Mouse (Mus musculus) liver, embryonic 14.5 days (tissue): ENCODE measurements around the gene Tex19.2. TPM values are rescaled to one million over a fixed set of nuclear protein-coding genes. Genes with fewer than 3 reads are reported as not detected.

Source experiments
- ATAC-seq: fragments of 200-750 bp; cut with Nextera tagmentation; 2 replicates; pipeline ENCODE4 v1.8.0; 2017; ENCODE audit warnings: moderate number of reproducible peaks, mild to moderate bottlenecking, moderate library complexity; ENCODE audit not compliant: insufficient read depth
- DNase-seq, 3 experiments: peaks; one replicate each; pipeline ENCODE4 v3.0.0-alpha.2; 2012 to 2013; ENCODE audit warnings: low read depth in 3 of 3, low spot score in 3 of 3
- H3K27ac ChIP-seq: fragments of 300-500 bp; sonication (generic); 2 replicates; pipeline ENCODE4 v1.5.1; 2014; ENCODE audit warnings: moderate library complexity, mild to moderate bottlenecking, control low read depth, inconsistent platforms
- H3K27me3 ChIP-seq: fragments of 300-500 bp; sonication (generic); 2 replicates; pipeline ENCODE4 v1.6.1; 2014; ENCODE audit warnings: mild to moderate bottlenecking, low read length, moderate library complexity; ENCODE audit not compliant: control insufficient read depth, insufficient read depth
- H3K36me3 ChIP-seq: fragments of 300-500 bp; sonication (generic); replicated peaks from 2 replicates; pipeline ENCODE4 v1.6.1; 2014; ENCODE audit warnings: low read depth; ENCODE audit not compliant: control insufficient read depth, insufficient read depth
- H3K4me1 ChIP-seq, 2 experiments: fragments of 200-500 bp in 1 of 2; fragments of 300-500 bp in 1 of 2; sonication (generic) in 1 of 2; replicated peaks; 2 replicates each; pipeline ENCODE4 v1.6.1; 2012 to 2014; ENCODE audit warnings: antibody characterized with exemption in 1 of 2, inconsistent platforms in 1 of 2, low read length in 1 of 2; ENCODE audit not compliant: control insufficient read depth in 2 of 2, insufficient read depth in 2 of 2
- H3K4me2 ChIP-seq: fragments of 300-500 bp; sonication (generic); 2 replicates; pipeline ENCODE4 v1.6.1; 2014; ENCODE audit warnings: low read depth, mild to moderate bottlenecking, control low read depth, moderate library complexity
- H3K4me3 ChIP-seq, 2 experiments: fragments of 200-500 bp in 1 of 2; fragments of 300-500 bp in 1 of 2; sonication (generic) in 1 of 2; 2 replicates each; pipeline ENCODE4 v1.5.1; 2012 to 2014; ENCODE audit warnings: low read depth in 2 of 2, low read length in 2 of 2, mild to moderate bottlenecking in 2 of 2, control low read depth in 1 of 2, inconsistent platforms in 1 of 2, moderate library complexity in 1 of 2; ENCODE audit not compliant: insufficient read depth in 1 of 2
- H3K9ac ChIP-seq: fragments of 300-500 bp; sonication (generic); replicated peaks from 2 replicates; pipeline ENCODE4 v1.6.1; 2014; ENCODE audit warnings: mild to moderate bottlenecking, control low read depth, moderate library complexity
- H3K9me3 ChIP-seq: fragments of 300-500 bp; sonication (generic); 2 replicates; pipeline ENCODE4 v1.6.1; 2016; ENCODE audit warnings: low read length, mixed read lengths; ENCODE audit not compliant: control insufficient read depth
- CTCF ChIP-seq: IDR thresholded peaks from 2 replicates; pipeline ENCODE4 v1.5.1; 2016; ENCODE audit warnings: antibody characterized with exemption, low read depth, control low read depth
- EP300 ChIP-seq: IDR thresholded peaks from 2 replicates; pipeline ENCODE4 v1.6.1; 2016; ENCODE audit warnings: antibody characterized with exemption, low read depth
- WGBS: fragments of 180-500 bp; shearing (Covaris S2); extraction: QIAGEN DNeasy Blood & Tissue Kit; methylation state at CpG from one replicate; pipeline ENCODE4 v1.1.7; 2014; ENCODE audit not compliant: insufficient replicate concordance; 5-methylcytosine and 5-hydroxymethylcytosine counted together
- polyA plus RNA-seq, 2 experiments: library from polyadenylated mRNA; depleted of rRNA in 1 of 2; stranded (reverse) in 1 of 2; unstranded in 1 of 2; fragments of >200 nt; fragmentation: Nextera tagmentation in 1 of 2; extraction: Ambion mirVana in 1 of 2; gene quantifications; 2 replicates each; pipeline versions ENCODE4 v1.2.1 to v1.2.3; 2012 to 2014

Tex19.2 gene
- polyA plus RNA-seq, 2 experiments = 0.10 TPM; not detected in 1

- Histone ChIP-seq H3K4me1 (no peaks in the 10 kb centered on the region), H3K27me3 (peaks cover 23% of the 10 kb centered on the region), H3K9me3 (no peaks in the 10 kb centered on the region), H3K9ac (no peak overlapping the region), H3K4me3 (no peak overlapping the region), H3K4me2 (no peak overlapping the region), H3K27ac (no peak overlapping the region), H3K36me3 (no peaks in the 10 kb centered on the region)
- no peak for DNase-seq
- TF ChIP-seq EP300 (no peak), CTCF (no peak)
- ATAC-seq = no peak
- 45% methylated on average over 4 of the region's 4 CpGs for WGBS
These were observed 35.7 kb upstream of the Tex19.2 start for GRCm38 (mm10) chr11:121154203-121154602.

DNA sequence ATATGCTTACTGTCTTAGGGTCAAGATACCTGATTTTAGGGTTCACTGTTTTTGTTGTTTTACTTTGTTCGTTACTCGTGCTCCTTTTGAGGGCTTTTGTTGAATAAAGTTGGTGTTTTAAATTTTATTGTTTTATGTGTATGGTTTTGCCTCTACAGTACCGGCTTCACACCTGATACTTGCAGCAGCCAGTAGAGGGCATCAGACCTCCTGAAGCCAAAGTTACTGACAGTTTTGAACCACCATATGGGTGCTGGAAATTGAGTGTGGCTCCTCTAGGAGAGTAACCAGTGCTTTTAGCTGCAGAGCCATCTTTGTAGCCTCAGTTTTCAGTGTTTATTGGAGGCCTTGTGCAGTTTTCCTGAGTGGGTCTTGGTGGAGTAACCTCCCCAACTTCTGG, 29.7 kb upstream of the Tex19.2 start:
- DNase-seq (no peak), ATAC-seq (no peak)
- Histone ChIP-seq H3K9me3 (no peaks in the 10 kb centered on the region), H3K4me3 (no peak overlapping the region), H3K36me3 (no peaks in the 10 kb centered on the region), H3K27ac (no peak overlapping the region), H3K4me2 (no peak overlapping the region), H3K4me1 (peaks cover 0 to 4% of the 10 kb centered on the region in 2 experiments; a peak in 2 of 4 replicates), H3K9ac (no peak overlapping the region), H3K27me3 (no peaks in the 10 kb centered on the region)
- 49% methylated on average over 3 of the region's 3 CpGs for WGBS
- TF ChIP-seq CTCF = peak; percentile 55
- TF ChIP-seq EP300 = no peak

DNA sequence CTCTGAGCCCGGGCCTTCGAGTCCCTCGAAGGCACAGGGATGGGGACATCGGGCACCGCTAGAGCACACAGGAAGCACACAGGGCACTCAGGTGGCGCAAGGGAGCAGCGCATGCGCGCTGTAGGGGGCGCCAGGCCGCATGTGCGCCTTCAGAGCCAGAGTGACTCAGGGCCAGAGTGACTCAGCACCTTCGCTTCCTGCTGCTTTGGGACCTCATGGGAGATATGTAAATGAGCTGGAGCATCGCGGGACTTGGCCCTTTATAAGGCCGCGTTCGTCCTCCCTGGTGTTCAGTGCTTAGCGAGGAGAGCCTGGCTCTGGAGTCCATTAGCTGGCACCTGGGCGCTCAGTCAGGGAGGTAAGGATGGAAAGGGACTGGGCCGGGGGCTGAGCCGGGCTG, 27.4 kb upstream of the Tex19.2 start, which contains the start of gene Tex19.1:
TSS of gene Tex19.1 (plus strand) at position 279 of the 400 bp plus-strand sequence.
- TF ChIP-seq CTCF (peak; percentile 37), EP300 (no peak)
- H3K9ac ChIP-seq = no peak within 1 kb of the TSS
- H3K4me1 ChIP-seq = peaks cover 0 to 4% of the 10 kb centered on the region in 2 experiments; a peak in 2 of 4 replicates
- DNase-seq = no peak
- H3K4me3 ChIP-seq = no peak within 1 kb of the TSS
- H3K4me2 ChIP-seq = no peak within 1 kb of the TSS
- ATAC-seq = no peak
- H3K27ac ChIP-seq = no peak within 1 kb of the TSS
- WGBS = 88% methylated on average over 22 of the region's 22 CpGs
- no peaks in the 10 kb centered on the region for H3K36me3 ChIP-seq
- no peaks in the 10 kb centered on the region for H3K27me3 ChIP-seq
- no peaks in the 10 kb centered on the region for H3K9me3 ChIP-seq

GRCm38 (mm10) chr11:121143325-121144015, 25.0 kb upstream of the Tex19.2 start:
- H3K27me3 ChIP-seq = no peaks in the 10 kb centered on the region
- peaks cover 0 to 6% of the 10 kb centered on the region in 2 experiments; a peak in 2 of 4 replicates for H3K4me1 ChIP-seq
- H3K27ac ChIP-seq = no peak overlapping the region
- no peaks in the 10 kb centered on the region for H3K36me3 ChIP-seq
- no peak overlapping the region for H3K4me3 ChIP-seq
- ATAC-seq (no peak), DNase-seq (no peak)
- TF ChIP-seq CTCF (no peak), EP300 (no peak)
- H3K9me3 ChIP-seq = no peaks in the 10 kb centered on the region
- 61% methylated on average over 9 of the region's 9 CpGs for WGBS
- no peak overlapping the region for H3K9ac ChIP-seq
- H3K4me2 ChIP-seq = no peak overlapping the region

DNA sequence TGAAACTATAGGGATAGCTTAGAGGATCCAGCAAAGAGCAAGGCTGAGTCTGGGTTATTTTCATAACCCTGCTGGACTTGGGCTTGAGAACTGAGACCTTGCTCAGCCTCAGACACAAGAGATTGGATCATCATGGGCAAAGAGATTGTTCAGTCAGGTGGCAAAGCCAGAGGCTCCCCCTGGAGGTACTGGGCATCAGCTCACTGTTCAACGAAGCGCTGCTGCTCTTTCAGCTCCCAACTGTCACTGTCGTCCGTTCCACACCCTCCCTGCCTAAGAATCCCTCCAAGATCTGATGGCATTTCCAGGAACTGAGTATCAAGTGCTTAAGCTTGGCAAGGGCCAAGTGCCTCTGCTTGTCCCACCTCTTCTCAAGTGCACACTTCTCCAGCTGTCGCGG, 20.3 kb upstream of the Tex19.2 start:
- H3K27me3 ChIP-seq = no peaks in the 10 kb centered on the region
- peaks cover 0 to 3% of the 10 kb centered on the region in 2 experiments; a peak in 2 of 4 replicates for H3K4me1 ChIP-seq
- TF ChIP-seq CTCF (peak; percentile 24; the same call in 1 of the 2 replicates), EP300 (no peak)
- DNase-seq (no peak), ATAC-seq (no peak)
- no peak overlapping the region for H3K9ac ChIP-seq
- 28% methylated on average over 6 of the region's 6 CpGs for WGBS
- no peaks in the 10 kb centered on the region for H3K9me3 ChIP-seq
- H3K27ac ChIP-seq = no peak overlapping the region
- H3K36me3 ChIP-seq = no peaks in the 10 kb centered on the region
- no peak overlapping the region for H3K4me2 ChIP-seq
- H3K4me3 ChIP-seq = no peak overlapping the region
